Mouse (Mus musculus): Measurements from ENCODE around the gene Fastkd3. TPM values are rescaled to one million over a fixed set of nuclear protein-coding genes. Genes with fewer than 3 reads are reported as not detected.
"Not testable (repeated sequence)": the region's sequence is repeated elsewhere in the genome, so short reads cannot be mapped to it uniquely, and the experiment has no call there.

Gene Fastkd3
- polyA plus RNA-seq (2016; fragmentation: Nextera tagmentation; extraction: Ambion mirVana), result 44.5 TPM in 2 replicates

DNA sequence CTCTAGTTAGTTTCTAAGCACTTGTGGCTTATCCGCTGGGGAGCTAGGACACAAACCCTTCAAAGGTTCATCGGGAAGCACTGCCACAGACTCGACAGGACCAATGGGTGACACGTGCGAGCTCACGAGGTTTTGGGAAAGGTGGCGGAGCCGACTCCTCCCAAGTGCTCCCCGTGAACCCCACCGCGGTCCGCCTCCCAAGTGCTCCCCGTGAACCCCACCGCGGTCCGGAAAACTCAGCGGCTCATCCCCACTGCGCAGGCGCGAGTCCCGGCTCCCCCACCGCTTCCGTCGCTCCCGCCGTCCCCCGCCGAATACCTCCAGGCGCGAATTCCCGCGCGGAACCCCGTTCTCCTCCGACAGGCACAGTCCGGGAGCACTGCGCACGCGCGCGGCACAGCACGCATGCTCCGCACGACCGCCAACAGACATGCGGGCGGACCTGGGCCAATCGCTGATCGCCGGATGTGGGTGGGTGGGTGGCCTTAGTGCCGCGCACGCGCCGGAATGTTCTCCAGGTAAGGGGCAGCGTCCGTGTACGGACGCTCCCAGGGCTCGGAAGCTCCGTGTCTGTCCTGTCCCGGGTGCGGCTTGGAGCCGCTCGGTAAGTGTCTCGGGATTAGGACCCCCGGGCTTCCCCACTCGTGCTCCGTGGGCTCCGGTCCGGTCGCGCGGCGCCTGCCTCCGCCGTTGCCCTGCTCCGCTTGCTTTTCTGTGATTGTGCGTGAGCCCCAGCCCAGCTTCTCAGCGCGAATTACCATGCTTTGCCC is at the start of gene Fastkd3, which contains the start of gene Mtrr:
Fastkd3 (plus strand) TSS at position 488 of the 770 bp plus-strand sequence.
Mtrr (minus strand) TSS at position 403 of the 770 bp plus-strand sequence.
- WGBS, result under 1% methylated on average over 81 of the region's 81 CpGs
- H3K4me2 ChIP-seq, result peak within 1 kb of the TSS; percentile 87
- no peaks in the 10 kb centered on the region for H3K27me3 ChIP-seq
- peaks cover 14% of the 10 kb centered on the region for H3K4me1 ChIP-seq (replicated peaks)
- peak within 1 kb of the TSS; percentile 78 for H3K27ac ChIP-seq
- H3K9ac ChIP-seq (replicated peaks), result peak within 1 kb of the TSS; percentile 79
- H3K36me3 ChIP-seq, result peaks cover 56% of the 10 kb centered on the region
- ATAC-seq (ENCODE audit: insufficient number of reproducible peaks, insufficient read depth, low FRiP score, low TSS enrichment, low read depth), result peak; percentile 100
- no peaks in the 10 kb centered on the region for H3K9me3 ChIP-seq
- H3K4me3 ChIP-seq (replicated peaks), result peak within 1 kb of the TSS; percentile 77

DNA sequence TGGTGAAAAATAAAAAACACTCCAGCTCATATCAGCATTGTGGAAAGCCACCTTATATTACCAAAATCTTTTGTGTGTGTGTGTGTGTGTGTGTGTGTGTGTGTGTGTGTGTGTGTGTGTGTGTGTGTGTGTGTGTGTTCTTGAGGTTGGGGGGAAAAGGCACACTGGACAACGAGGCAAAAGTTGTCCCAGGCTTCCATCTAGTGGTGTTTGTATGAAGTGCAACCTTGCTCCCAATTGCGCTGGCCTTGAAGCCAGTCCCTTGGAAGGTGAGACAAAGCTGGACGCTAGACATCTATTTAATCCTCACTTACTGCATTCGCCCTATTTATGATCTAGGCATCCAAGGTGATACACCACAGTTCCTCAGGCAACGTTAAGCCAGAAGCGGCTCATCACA is 28.6 kb upstream of the Fastkd3 start:
- H3K4me3 ChIP-seq (replicated peaks); H3K9ac ChIP-seq (replicated peaks); H3K36me3 ChIP-seq; ATAC-seq (ENCODE audit: insufficient number of reproducible peaks, insufficient read depth, low FRiP score, low TSS enrichment, low read depth); H3K9me3 ChIP-seq; H3K27ac ChIP-seq; H3K4me1 ChIP-seq (replicated peaks); H3K4me2 ChIP-seq; H3K27me3 ChIP-seq: not testable (repeated sequence)
- 30% methylated on average over 4 of the region's 6 CpGs for WGBS

DNA sequence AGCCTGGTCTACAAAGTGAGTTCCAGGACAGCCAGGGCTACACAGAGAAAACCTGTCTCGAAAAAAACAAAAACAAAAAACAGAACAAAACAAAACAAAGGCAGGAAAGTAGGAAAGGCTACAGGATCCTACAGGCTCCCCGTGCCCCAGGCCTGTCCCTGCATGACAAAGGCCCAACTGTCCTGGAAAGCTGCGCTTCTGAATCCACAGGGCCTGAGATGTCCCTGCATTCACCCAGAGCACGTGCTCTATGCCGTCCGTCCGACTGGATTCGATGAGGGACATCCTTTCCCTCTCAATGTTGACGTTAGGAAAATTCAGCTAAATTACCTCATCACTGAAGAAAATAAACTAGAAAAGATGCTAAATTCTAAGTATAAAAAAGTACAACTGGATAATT is 13.9 kb upstream of the Fastkd3 start:
- H3K27me3 ChIP-seq, result no peaks in the 10 kb centered on the region
- no peak overlapping the region for H3K4me2 ChIP-seq
- no peak overlapping the region for H3K27ac ChIP-seq
- no peaks in the 10 kb centered on the region for H3K9me3 ChIP-seq
- H3K36me3 ChIP-seq, result peaks cover 86% of the 10 kb centered on the region
- H3K4me1 ChIP-seq (replicated peaks), result peaks cover 11% of the 10 kb centered on the region
- H3K9ac ChIP-seq (replicated peaks), result no peak overlapping the region
- no peak for ATAC-seq (ENCODE audit: insufficient number of reproducible peaks, insufficient read depth, low FRiP score, low TSS enrichment, low read depth)
- 94% methylated on average over 9 of the region's 9 CpGs for WGBS
- H3K4me3 ChIP-seq (replicated peaks), result no peak overlapping the region

DNA sequence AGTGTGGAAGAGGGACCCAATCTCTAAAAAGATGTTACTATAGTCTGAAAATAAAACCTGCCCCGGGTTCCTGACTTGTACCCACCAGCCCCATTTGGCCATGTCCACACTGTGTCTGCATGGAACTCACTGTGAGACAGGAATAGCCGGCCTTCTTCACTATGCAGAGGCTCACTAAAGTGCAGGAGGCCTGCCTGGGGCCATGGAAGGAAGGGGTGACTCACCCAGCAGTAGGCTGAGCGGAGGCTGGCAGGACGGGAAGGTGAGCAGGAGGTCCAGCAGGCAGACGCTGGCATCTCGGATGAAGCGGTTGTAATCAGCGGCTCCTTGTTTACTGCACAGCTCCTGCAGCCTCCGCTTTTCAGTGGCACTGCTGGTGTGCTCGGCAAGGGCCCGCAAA is 13.5 kb upstream of the Fastkd3 start:
- Histone ChIP-seq H3K9me3 (no peaks in the 10 kb centered on the region), H3K4me3 (replicated peaks) (no peak overlapping the region), H3K36me3 (peaks cover 82% of the 10 kb centered on the region), H3K27ac (no peak overlapping the region), H3K4me1 (replicated peaks) (peaks cover 15% of the 10 kb centered on the region), H3K27me3 (no peaks in the 10 kb centered on the region), H3K9ac (replicated peaks) (no peak overlapping the region), H3K4me2 (no peak overlapping the region)
- 89% methylated on average over 11 of the region's 11 CpGs for WGBS
- no peak for ATAC-seq (ENCODE audit: insufficient number of reproducible peaks, insufficient read depth, low FRiP score, low TSS enrichment, low read depth)

DNA sequence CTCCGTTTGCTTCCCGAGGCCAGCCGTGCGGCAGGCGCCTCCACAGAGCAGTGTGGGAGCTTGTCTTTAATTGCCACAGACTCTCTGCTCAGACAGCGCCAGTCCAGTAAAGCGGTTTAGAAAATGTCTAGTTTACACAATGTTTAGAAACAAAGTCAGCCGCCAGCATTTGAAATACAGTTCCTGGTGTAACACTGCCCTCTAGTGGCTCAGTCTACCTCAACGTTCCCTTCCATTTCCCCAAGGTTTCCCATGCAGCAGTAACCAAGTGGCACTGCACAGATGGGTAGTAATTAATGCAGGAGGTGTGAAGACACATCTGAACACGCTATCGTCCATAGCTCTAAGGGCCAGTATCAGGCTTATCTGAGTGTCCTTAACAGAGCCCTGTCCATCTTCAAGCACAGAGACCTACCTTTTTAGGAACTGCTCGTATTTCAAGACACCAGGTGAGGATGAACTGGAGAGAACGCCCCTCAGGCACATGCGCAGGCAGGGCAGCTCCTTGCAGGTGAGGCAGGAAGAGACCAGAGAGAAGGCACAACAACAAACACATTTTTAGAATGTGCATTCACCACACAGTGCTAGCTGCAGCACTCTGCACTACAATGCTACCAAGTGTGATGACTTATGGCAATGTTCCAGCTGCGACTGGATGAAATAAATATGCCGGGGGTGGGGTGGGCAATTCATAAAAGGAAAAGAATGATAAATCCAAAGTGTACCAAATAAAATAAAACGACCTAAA is 12.3 kb upstream of the Fastkd3 start:
- H3K9me3 ChIP-seq, result no peaks in the 10 kb centered on the region
- no peak overlapping the region for H3K27ac ChIP-seq
- no peak overlapping the region for H3K4me3 ChIP-seq (replicated peaks)
- 71% methylated on average over 17 of the region's 17 CpGs for WGBS
- no peak overlapping the region for H3K4me2 ChIP-seq
- ATAC-seq (ENCODE audit: insufficient number of reproducible peaks, insufficient read depth, low FRiP score, low TSS enrichment, low read depth), result no peak
- H3K9ac ChIP-seq (replicated peaks), result no peak overlapping the region
- no peaks in the 10 kb centered on the region for H3K27me3 ChIP-seq
- H3K4me1 ChIP-seq (replicated peaks), result peaks cover 22% of the 10 kb centered on the region
- H3K36me3 ChIP-seq, result peaks cover 73% of the 10 kb centered on the region

DNA sequence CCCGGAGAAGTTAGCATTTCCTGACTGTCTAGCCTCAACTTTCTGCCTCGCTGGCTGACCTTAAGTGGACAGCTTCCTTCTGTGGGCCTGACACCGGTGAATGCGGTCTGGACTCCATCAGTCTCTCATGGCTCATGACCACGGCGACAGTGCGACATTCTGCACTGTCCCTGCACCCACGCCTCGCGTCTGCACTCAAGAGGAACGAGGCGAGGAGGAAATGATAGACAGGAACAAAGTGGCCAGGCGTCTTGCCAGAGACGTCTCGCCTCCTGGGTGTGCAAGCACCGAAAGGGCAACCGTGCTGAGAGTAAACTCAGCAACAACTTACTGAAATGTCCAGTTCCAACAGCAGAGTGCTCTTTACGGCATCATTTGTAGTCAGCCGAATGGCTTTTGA is 9.8 kb upstream of the Fastkd3 start:
- no peaks in the 10 kb centered on the region for H3K27me3 ChIP-seq
- H3K36me3 ChIP-seq, result peaks cover 72% of the 10 kb centered on the region
- H3K9ac ChIP-seq (replicated peaks), result no peak overlapping the region
- WGBS, result 78% methylated on average over 19 of the region's 19 CpGs
- ATAC-seq (ENCODE audit: insufficient number of reproducible peaks, insufficient read depth, low FRiP score, low TSS enrichment, low read depth), result no peak
- no peak overlapping the region for H3K4me3 ChIP-seq (replicated peaks)
- H3K9me3 ChIP-seq, result no peaks in the 10 kb centered on the region
- H3K27ac ChIP-seq, result peak overlapping the region; percentile 81
- H3K4me1 ChIP-seq (replicated peaks), result peaks cover 22% of the 10 kb centered on the region
- H3K4me2 ChIP-seq, result no peak overlapping the region

DNA sequence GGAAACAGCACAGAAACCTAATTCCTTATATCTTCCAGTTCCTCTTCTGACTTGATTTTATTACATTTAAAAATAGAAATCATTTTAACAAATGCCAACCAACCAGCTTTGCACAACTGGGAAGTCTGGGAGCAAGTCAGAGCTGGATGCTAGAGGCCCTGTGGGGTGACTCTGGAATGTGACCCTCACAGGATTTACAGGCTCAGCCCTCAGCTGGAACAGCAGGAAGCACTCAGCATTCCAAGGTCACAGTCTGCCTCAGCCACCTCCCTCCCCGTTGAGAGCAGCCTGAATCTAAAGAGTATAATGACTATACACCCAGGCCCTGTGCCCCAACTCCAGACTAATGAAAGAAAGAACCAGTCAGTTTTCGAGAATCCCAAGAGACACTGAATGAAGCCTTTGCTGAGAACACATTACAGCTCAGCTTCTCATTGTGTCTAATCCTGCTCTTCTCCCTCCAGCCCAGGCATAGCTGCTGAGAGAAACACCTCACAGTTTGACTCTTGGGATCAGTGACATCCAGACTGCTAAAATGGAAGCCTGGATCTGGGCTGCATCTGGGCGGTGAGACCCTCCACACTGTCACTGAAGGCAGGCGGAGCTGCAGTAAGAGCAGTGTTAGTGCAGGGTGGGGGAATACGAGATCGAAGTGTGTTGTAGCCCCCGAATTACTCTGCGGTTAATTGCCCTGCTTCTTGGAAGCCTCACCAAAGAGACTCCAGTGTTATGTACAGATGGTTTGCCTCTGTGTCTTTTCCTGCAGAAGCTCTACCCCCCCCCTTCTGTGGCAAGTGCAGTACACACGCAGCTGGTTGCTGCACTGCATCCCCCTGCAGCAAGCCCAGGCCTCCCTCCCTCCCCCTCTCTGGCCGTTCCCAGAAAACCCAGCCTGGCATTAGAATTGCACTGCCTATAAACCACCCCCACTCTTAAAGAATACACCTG is 8.8 kb upstream of the Fastkd3 start:
- H3K9ac ChIP-seq (replicated peaks), result no peak overlapping the region
- peak overlapping the region; percentile 21; the same call in 1 of the 2 replicates for H3K4me2 ChIP-seq
- 43% methylated on average over 10 of the region's 10 CpGs for WGBS
- peak overlapping the region; percentile 81 for H3K27ac ChIP-seq
- no peaks in the 10 kb centered on the region for H3K27me3 ChIP-seq
- H3K4me1 ChIP-seq (replicated peaks), result peaks cover 22% of the 10 kb centered on the region
- ATAC-seq (ENCODE audit: insufficient number of reproducible peaks, insufficient read depth, low FRiP score, low TSS enrichment, low read depth), result peak; percentile 85
- H3K4me3 ChIP-seq (replicated peaks), result no peak overlapping the region
- peaks cover 72% of the 10 kb centered on the region for H3K36me3 ChIP-seq
- H3K9me3 ChIP-seq, result no peaks in the 10 kb centered on the region

DNA sequence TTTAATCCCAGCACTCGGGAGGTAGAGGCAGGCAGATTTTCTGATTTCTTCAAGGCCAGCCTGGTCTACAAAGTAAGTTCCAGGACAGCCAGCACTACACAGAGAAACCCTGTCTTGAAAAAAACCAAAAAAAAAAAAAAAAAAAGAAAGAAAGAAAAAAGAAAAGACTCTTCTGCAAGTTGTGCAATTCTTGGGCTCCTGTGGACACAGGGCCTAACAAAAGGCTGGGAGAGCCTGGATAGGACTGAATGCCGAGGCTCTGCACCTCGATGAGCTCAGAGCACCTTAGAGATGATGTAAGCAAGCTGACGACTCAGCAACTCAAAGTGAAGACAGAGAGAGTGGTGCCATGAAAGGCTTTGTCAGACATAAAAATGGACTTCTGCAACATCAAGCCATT is 7.6 kb upstream of the Fastkd3 start:
- Histone ChIP-seq H3K4me3 (replicated peaks) (no peak overlapping the region), H3K9ac (replicated peaks) (no peak overlapping the region), H3K27me3 (no peaks in the 10 kb centered on the region), H3K27ac (no peak overlapping the region), H3K4me2 (no peak overlapping the region), H3K9me3 (no peaks in the 10 kb centered on the region), H3K4me1 (replicated peaks) (peaks cover 22% of the 10 kb centered on the region), H3K36me3 (peaks cover 72% of the 10 kb centered on the region)
- ATAC-seq (ENCODE audit: insufficient number of reproducible peaks, insufficient read depth, low FRiP score, low TSS enrichment, low read depth), result no peak
- whole genome bisulfite sequencing, result 76% methylated on average over 4 of the region's 4 CpGs

DNA sequence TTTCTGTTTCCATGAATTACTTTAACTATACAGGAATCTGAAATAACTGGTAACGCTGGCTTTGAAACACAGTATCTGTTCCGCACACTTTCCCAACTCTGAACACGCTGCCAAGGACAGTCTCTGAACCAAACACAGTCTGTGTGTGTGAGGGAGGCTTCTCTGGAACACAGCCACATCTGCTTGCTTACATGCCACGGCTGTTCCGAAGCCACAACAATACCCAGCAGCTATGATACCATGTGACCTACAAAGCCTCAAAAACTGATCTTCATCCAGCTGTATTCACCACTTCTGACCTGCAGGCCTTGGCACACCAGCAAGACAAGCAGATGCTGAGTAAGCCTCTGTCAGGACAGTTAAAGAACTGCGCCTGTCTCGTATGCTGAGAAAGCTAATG is 4.1 kb upstream of the Fastkd3 start:
- Histone ChIP-seq H3K27ac (no peak overlapping the region), H3K9ac (replicated peaks) (no peak overlapping the region), H3K4me2 (no peak overlapping the region), H3K4me3 (replicated peaks) (no peak overlapping the region), H3K36me3 (peaks cover 45% of the 10 kb centered on the region), H3K4me1 (replicated peaks) (peaks cover 22% of the 10 kb centered on the region), H3K27me3 (no peaks in the 10 kb centered on the region), H3K9me3 (no peaks in the 10 kb centered on the region)
- no peak for ATAC-seq (ENCODE audit: insufficient number of reproducible peaks, insufficient read depth, low FRiP score, low TSS enrichment, low read depth)
- 91% methylated on average over 7 of the region's 7 CpGs for WGBS

DNA sequence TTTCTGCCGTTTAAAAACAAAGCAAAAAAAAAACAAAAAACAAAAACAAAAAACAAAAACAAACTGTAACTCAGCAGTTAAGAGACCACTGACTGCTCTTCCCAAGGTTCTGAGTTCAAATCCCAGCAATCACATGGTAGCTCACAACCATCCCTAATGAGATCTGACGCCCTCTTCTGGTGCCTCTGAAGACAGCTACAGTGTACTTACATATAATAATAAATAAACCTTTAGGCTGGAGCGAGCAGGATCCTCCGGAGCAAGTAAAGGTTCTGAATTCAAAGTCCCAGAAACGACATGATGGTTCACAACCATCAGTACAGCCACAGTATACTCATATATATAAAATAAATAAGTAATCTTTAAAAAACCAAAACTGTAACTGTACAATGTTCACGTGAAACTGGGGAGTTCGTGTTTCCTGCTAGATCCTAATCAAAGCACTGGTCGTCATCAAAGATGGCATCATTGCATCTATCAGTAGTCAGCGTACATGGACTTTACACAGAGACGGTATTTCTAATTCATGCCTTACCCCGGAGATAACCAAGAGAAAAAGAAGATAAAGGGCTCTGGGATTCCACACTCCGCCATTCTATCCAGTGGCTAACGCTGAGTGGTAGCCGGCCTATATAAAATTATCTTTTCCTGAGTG is 821 bp upstream of the Fastkd3 start:
- peak overlapping the region; percentile 87 for H3K4me2 ChIP-seq
- H3K36me3 ChIP-seq, result peaks cover 56% of the 10 kb centered on the region
- H3K9me3 ChIP-seq, result no peaks in the 10 kb centered on the region
- ATAC-seq (ENCODE audit: insufficient number of reproducible peaks, insufficient read depth, low FRiP score, low TSS enrichment, low read depth), result no peak
- H3K4me3 ChIP-seq (replicated peaks), result peak overlapping the region; percentile 77
- 28% methylated on average over 14 of the region's 14 CpGs for WGBS
- no peaks in the 10 kb centered on the region for H3K27me3 ChIP-seq
- H3K4me1 ChIP-seq (replicated peaks), result peaks cover 14% of the 10 kb centered on the region
- peak overlapping the region; percentile 78 for H3K27ac ChIP-seq
- H3K9ac ChIP-seq (replicated peaks), result peak overlapping the region; percentile 79
